8 mouse cellular contexts compared by ENCODE assay signal in the genomic region with DNA sequence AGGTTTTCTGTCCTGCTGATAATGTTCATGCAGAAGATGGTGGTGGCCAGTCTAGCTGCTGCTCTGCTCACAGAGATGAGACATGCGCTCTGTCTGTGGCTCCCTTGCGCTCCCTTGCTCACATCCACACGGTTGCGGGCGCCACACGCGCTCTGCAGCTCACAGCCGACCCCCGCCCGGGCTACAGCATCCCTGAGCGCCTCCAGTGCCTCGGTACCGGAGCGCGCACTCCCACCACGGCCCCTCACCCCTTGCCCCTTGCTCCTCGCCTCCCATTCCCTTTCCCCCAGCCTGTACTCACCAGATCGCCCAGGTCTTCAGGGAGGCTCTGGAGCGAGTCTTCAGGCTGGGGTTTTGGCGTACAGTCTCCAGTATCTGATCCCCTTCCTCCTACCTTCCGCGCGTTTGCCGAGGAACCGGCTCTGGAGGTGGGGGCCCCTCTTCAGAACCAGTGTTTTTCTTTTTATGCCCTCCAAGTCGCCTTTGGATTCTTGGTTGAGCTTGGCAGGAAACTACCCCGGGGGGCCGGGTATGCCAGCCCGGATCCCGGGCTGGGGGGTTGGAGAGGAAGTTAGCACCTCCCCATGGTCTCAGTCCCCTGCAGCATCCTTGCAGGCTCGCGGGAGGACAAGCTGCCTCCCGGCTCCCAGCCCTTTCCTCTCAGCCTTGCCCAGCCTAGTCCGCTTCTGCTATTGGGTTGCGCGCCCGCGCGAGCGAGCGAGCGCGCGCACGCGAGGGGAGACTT. TPM values are rescaled to one million over a fixed set of nuclear protein-coding genes. Genes with fewer than 3 reads are reported as not detected.
DNase-seq lines count a peak whose midpoint lies in the region; ATAC-seq lines count a peak whose summit lies in the region.

TSS of gene Gria4 (minus strand) at position 691 of the 745 bp plus-strand sequence.

- peak; percentile 97 for ATAC-seq in midbrain, embryonic 16.5 days

- no peaks in the 10 kb centered on the region; the same call in 1 of the 2 replicates for H3K27me3 ChIP-seq in embryonic facial prominence, embryonic 10.5 days (replicated peaks; ENCODE audit: low read depth, poor library complexity, severe bottlenecking)
- no peaks in the 10 kb centered on the region for H3K27me3 ChIP-seq in midbrain, embryonic 16.5 days (ENCODE audit: control insufficient read depth, insufficient read depth, low read depth, low read length)

- H3K36me3 ChIP-seq in embryonic facial prominence, embryonic 10.5 days (replicated peaks) = no peaks in the 10 kb centered on the region
- H3K36me3 ChIP-seq in midbrain, embryonic 16.5 days (ENCODE audit: control insufficient read depth, insufficient read depth, low read length) = no peaks in the 10 kb centered on the region

- under 1% methylated on average over 46 of the region's 46 CpGs for WGBS in embryonic facial prominence, embryonic 10.5 days
- under 1% methylated on average over 46 of the region's 46 CpGs for WGBS in midbrain, embryonic 16.5 days

- no peaks in the 10 kb centered on the region for H3K9me3 ChIP-seq in embryonic facial prominence, embryonic 10.5 days
- H3K9me3 ChIP-seq in midbrain, embryonic 16.5 days (replicated peaks; ENCODE audit: control insufficient read depth, low read length, poor library complexity, severe bottlenecking) = no peaks in the 10 kb centered on the region

- H3K9ac ChIP-seq in midbrain, embryonic 16.5 days (ENCODE audit: low read depth, low read length) = peak within 1 kb of the TSS; percentile 86

- H3K4me1 ChIP-seq in embryonic facial prominence, embryonic 10.5 days = no peaks in the 10 kb centered on the region
- H3K4me1 ChIP-seq in midbrain, embryonic 16.5 days (ENCODE audit: control insufficient read depth, insufficient read depth, low read length) = peaks cover 12% of the 10 kb centered on the region

- peak; percentile 8 for DNase-seq in thymus, postnatal 4 days
- no peak for DNase-seq in thymus, postnatal 10 days (ENCODE audit: low spot score in 2 of 2)
- peak; percentile 87 for DNase-seq in embryonic facial prominence, embryonic 10.5 days (ENCODE audit: low spot score)
- DNase-seq in heart, postnatal 4 days = peak; percentile 21
- peak; percentile 64 for DNase-seq in left cerebral cortex, adult 11 months (ENCODE audit: low spot score)
- DNase-seq in urinary bladder, adult 2 months (ENCODE audit: low spot score) = peak; percentile 21
- DNase-seq in thymus, postnatal 25 days = no peak

- peak within 1 kb of the TSS; percentile 65 for H3K27ac ChIP-seq in embryonic facial prominence, embryonic 10.5 days (replicated peaks)
- H3K27ac ChIP-seq in midbrain, embryonic 16.5 days (ENCODE audit: low read length) = peak within 1 kb of the TSS; percentile 94

- H3K4me2 ChIP-seq in midbrain, embryonic 16.5 days (ENCODE audit: low read length) = peak within 1 kb of the TSS; percentile 69

- H3K4me3 ChIP-seq in embryonic facial prominence, embryonic 10.5 days = peak within 1 kb of the TSS; percentile 75
- H3K4me3 ChIP-seq in midbrain, embryonic 16.5 days (ENCODE audit: low read depth, low read length) = peak within 1 kb of the TSS; percentile 61

RNA-seq across cellular contexts. Expression of gene Gria4, which starts in this region (rescaled TPM):
- polyA plus RNA-seq in embryonic facial prominence, embryonic 10.5 days (2016; fragmentation: Nextera tagmentation; extraction: Ambion mirVana) = 2.3 and 2.7 TPM in 2 replicates
- total RNA-seq in heart, postnatal 4 days (2021) = under 1 TPM; 0.20 to 0.24 TPM
- 36.8 and 39.7 TPM in 2 replicates for polyA plus RNA-seq in midbrain, embryonic 16.5 days (2015; fragmentation: Nextera tagmentation; extraction: Ambion mirVana)
- polyA plus RNA-seq in urinary bladder, adult 2 months (2012; rRNA removed) = 6.1 and 8.5 TPM in 2 replicates

Comparison
In these comparisons a context has a peak if more than half of its experiments do, and no peak if none do; other contexts are left out.
1. DNase-seq: peak in thymus, postnatal 4 days (single experiment), embryonic facial prominence, embryonic 10.5 days (single experiment), left cerebral cortex, adult 11 months (single experiment) and urinary bladder, adult 2 months (single experiment); none in thymus, postnatal 10 days (0 of 2) and thymus, postnatal 25 days (single experiment).
2. Peak in DNase-seq in heart, postnatal 4 days; RNA of the gene not detected or under 1 TPM.